Mouse (Mus musculus): ENCODE measurements at regions not wholly inside any gene's neighbourhood (a gene's known extent, or its start where the extent isn't known, plus 50 kb on each side); places are given as distances from the start of the nearest gene placed in this dataset.
"Not testable (repeated sequence)": the region's sequence is repeated elsewhere in the genome, so short reads cannot be mapped to it uniquely, and the experiment has no call there.

DNA sequence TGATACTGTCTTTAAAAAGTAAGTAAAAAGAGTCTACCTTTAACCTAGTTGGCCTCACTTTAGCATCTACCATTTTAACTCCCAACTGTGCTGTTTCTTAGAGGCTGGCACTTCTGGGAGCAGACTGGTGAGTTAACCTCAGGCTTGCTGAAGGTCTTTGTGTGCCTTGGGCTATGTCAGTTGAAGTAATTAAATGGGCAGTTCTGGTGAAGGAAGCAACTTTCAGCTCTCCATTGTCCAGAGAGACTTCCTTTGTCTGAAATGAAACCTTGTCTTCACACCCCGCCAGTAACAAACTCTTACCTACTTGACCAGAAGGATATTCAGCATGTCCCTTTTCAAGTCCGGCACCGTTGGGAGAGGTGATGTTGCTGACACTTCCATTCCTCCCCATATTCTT is 55.5 kb downstream of the Zfp281 start:
- in situ Hi-C loops (cut with MboI; ENCODE audit: low sequenced_read_pairs): no loop called here

DNA sequence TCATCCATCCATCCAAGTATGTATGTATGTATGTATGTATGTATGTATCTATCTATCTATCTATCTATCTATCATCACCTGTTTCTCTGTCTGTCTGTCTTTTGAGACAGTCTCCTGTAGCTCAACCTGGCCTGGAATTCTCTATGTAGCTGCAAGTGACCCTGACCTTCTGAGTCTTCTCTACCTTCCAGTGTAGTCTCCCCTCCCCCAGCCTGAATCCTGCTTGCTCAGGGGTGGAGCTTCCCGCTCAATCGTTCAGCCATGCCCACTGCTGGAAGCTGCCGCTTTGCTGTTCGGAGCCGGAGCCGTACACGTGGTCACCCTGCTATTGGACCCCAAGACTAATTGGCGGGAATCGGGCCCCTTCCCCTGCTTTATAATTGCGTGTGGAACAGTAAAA is 57.6 kb downstream of the Zfp281 start:
- in situ Hi-C loops (cut with MboI; ENCODE audit: low sequenced_read_pairs): not testable (repeated sequence)

DNA sequence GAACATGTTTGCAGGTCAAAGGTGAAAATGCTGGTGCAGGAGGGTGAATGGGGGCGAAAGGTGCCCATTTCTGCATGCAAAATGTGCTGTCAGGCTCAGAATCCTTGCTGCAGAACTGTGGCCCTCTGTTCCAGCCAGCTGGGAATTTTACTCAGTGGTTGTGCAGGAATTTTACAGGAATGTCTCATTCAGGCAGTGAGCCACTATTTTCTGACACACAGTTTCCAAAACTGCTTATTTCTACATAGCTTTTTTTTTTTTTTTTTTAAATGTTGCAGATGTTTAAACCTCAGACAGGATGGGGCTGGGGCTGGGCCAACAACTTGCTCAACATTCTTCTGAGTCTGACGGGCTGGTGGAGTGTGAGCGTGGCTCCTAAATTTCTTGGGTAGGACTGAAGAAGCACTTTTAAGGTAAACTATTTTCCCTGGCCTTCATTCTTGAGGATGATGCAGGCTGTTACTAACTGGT is 58.4 kb downstream of the Zfp281 start:
- in situ Hi-C loops (cut with MboI; ENCODE audit: low sequenced_read_pairs): no loop called here

DNA sequence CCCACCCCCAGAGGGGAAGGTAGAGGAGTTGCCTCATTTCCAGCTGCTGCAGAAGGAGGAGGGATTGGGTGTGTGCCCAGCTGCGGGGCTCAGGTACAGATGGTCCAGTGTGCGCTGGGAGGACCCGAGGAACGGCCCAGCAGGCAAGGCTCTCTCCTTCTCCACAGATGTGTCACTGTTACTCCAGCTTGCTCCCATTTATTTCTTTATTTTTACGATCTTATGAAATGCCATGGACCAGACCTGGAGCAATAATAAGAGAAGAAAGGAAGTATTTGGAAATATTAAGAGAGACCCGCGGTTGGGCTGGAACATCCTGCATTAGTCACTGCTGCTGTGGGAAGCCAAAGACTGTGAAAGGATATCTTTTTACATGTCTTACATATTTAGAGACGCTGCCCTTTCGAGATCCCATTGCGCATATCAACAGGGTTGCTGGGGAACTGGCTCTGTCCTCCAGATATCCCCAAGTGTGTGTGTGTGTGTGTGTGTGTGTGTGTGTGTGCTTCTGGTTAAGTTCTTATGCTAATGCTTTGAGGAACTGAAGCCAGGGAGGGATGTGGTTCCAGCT is 58.9 kb downstream of the Zfp281 start:
- in situ Hi-C loops (cut with MboI; ENCODE audit: low sequenced_read_pairs): no loop called here

DNA sequence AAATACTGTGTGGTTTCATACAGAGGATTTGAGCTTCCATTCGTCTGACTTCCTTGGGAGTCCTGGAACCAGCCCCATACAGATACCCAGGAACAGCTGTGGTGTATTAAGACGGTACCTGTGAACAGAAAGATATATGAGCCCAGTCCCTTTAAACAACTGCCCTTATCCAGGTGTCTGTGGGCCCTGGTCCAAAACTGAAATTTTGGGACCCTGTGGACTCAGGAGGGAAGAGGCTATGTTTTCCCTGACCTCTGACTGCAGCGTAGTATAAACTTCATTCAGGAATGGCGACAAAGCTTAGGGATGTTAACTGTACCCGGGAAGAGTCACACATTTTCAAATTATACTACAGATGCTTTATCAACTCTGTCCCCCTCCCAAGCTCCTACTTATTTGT is 59.8 kb downstream of the Zfp281 start:
- in situ Hi-C loops (cut with MboI; ENCODE audit: low sequenced_read_pairs): no loop called here

DNA sequence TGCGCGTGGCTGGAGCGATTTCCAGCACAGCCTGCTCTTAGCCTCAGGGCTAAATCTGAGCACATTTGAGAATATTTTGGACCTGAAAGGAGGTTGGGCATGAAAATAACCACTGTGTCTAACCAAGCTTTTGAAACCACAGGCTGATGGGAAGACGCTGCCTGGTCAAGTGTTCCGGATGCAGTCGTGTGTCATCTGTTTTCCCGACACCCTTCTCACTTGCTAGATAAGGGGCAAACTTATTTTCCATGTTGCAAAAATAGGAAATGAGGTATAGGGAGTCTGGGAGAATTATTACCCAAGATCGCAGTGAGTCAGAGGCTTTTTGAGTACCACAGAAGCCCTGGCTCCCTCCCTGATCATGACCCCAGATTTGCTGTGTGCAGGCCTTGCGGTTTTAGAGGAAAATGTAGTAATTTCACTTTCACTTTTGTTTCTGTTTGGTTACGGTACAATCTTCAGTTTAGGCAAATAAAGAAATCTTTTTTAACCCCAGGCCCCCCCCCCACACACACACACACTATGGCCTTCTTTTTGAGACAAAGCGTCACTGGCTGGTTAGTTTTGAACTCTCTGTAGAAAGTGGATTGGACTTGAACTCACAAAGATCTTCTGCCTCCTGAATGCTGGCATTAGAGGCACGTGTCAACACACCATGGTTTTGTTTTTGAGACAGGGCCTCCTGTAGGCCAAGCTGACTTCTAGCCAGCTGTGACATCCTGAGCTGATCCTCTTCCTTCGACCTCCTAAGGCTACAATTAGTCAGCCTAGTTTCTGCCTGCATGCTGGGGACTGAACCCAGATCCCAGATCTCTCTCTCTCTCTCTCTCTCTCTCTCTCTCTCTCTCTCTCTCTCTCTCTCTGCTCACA is 60.7 kb downstream of the Zfp281 start:
- in situ Hi-C loops (cut with MboI; ENCODE audit: low sequenced_read_pairs): no loop called here

DNA sequence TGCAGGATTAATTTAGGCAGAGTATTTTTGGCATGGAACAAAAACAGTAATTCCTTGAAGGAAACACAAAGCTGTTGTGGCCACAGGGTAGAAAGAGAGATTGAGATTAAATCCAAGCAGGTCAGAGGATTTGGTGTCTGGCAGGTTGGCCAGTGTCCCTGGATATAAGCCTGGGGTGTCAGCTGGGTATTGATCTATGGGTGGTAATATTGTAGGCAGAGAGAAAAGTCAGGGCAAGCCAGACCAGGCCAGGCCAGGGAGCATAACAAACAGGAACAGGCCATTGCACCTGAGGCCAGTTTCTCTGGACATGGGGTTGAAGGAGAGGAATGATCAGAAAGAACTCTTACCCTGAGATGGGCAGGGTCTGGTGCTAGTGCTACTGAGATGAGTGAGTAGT is 61.8 kb downstream of the Zfp281 start:
- in situ Hi-C loops (cut with MboI; ENCODE audit: low sequenced_read_pairs): no loop called here

DNA sequence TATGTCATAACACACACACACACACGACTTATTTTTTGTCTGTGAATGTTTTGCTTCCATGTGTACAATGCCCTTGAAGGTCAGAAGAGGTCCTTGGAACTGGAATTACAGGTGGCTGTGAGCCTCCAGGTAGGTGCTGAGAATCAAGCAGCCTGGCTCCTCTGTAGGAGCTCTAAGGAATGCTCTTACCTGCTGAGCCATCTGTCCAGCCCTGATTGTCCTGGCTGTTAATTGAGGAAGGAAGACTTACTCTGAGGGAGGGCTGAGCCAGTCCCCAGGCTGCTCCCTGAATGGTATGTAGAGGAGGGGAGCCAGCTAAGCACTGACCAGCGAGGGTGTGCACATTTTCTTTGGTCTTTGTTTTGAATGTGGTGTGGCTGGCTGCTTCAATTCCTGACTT is 65.4 kb downstream of the Zfp281 start:
- in situ Hi-C loops (cut with MboI; ENCODE audit: low sequenced_read_pairs): no loop called here

DNA sequence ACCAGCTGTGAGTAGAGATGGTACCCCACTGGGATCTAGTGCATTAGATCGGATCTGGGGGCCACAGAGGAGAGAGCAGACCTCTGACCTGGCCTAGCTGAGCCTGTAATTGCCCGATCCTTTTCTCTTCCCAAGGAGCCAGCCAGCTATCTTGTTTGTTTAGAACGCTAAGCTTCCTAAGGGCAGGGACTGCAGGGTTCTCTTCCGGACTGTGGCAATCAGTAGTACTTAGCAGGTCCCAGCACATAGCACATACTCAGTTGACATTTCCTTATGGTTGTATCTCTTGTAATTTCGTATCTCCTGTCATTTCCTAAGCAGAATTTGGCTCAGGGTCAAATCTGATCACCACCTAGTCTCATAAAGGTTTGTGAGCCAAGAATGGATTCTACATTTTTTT is 68.7 kb downstream of the Zfp281 start:
- in situ Hi-C loops (cut with MboI; ENCODE audit: low sequenced_read_pairs): no loop called here

DNA sequence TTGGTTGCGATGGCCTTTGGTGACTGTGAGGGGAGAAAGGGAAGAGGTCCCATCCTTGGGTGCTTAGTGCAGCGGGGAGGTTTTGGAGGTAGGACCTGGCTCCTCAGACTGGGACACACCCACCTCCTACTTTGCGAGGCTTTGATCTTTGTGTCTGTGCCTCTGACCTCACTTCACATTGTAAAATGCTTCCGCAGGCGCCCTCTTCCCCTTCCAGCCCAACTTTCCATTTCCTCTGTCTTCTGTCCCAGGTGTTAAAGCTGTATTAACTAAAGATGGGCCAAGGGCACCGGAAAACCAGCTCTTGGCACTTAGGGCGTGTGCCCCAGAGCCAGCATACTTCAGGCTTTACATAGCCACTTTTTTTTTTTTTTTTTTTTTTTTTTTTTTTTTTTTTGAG is 70.3 kb downstream of the Zfp281 start:
- in situ Hi-C loops (cut with MboI; ENCODE audit: low sequenced_read_pairs): no loop called here

DNA sequence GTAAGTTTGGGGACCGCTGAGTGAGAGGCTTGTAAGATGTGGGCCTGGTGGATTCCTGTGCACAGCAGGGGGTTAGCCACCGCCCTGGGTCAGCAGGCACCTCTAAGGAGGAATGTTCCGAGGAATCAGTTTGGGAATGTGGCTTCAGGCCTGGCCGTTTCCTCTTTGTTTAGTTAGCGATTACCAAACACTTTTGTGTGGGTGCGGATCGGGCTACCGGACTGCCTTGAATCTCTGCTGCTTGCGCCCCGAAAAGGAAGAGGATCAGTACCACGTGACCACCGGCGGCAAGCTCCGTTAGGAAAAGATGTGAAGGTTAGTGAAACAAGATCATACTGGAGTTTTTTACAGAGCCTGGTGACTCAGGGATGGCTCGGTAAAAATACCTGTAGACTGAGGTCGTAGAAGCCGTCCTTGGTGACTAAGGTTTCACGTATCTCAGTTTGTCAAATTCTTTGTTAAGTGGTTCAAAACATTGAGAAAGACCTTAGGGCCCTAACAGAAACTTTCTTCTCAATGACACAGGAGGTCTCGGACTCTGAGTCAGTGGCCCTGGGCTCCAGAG is 71.5 kb downstream of the Zfp281 start:
- in situ Hi-C loops (cut with MboI; ENCODE audit: low sequenced_read_pairs): no loop called here

DNA sequence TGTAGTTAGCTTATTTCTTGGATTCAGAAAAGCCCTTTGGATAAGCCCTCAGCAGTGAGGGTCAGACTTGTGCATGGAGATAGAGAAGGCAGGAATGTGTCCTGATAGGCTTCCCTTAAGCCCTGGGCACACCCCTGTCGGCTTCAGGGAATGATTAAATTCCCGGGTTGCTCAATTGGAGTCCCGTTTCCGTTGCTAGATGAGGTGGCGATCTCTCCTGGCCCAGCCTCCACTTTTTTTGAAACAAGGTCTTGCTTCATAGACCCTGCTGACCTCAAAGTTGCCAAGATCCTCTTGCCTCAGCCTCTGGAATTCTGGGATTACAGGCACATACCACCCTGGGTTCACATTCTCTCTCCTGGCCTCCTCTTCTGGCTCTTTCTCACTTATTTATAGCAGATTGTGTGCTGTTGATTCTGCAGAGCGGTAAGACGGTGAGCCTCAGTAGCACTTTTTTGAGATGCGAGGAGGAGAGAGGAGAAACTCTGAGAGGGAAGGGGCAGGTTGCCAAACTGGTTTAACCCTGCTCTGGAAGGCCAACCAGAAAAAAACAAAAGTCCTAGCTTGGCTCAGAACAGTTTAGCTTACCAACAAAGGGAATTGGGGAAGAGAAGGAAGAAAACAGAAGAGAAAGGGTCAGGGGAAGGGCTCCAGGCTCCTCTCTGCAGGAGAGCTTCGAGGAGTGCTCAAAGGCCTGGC is 73.9 kb downstream of the Zfp281 start:
- in situ Hi-C loops (cut with MboI; ENCODE audit: low sequenced_read_pairs): no loop called here

DNA sequence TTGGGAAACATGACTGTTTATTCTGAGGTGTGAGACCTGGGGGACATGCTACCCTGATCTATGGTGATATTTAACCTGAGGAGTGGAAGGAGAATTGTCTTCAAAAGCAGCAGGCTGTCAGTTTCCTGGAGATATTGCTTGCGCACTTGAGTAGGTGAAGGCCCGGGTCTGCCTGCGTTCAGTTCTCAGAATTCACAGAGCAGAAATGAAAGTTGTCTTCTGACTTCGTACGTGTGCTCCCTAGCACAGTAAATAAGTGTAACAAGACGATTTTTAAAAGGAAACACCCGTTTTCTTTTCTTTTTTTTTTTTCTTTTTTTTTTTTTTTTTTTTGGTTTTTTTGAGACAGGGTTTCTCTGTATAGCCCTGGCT is 74.4 kb downstream of the Zfp281 start:
- in situ Hi-C loops (cut with MboI; ENCODE audit: low sequenced_read_pairs): no loop called here

DNA sequence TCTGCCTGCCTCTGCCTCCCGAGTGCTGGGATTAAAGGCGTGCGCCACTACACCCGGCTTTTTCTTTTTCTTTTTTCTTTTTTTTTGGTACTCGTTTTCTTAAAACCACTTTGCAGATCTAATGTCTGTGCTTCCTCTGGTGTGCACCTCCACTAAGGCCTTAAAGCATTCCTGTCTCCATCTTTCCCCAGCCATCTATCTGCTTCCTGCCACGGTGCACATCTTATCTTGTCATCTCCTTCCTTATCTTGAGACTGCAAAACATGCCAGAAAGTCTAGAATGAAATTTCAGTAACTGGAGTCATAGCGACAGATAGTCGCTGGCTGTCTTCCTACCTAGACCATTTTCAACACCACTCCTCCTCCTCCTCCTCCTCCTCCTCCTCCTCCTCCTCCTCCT is 74.9 kb downstream of the Zfp281 start:
- in situ Hi-C loops (cut with MboI; ENCODE audit: low sequenced_read_pairs): no loop called here

DNA sequence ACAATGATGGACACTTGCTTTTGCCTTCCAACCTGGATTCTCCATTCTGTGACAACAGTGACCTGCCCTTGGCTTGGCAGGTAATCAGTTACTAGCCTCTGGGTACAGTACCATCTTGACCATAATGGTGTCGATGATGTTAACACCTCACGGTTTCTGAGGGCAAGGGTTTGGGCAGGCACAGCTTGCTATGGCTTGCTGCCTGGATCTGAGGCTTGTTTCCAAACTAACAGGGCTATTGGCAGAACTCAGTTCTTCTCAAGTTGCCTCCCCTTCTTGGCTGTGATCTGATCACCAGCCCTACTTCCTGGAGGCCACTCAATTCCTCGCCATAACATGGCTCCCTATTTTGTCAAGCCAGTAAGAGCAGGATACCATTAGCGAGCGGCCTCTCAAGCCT is 79.4 kb downstream of the Zfp281 start:
- in situ Hi-C loops (cut with MboI; ENCODE audit: low sequenced_read_pairs): no loop called here

DNA sequence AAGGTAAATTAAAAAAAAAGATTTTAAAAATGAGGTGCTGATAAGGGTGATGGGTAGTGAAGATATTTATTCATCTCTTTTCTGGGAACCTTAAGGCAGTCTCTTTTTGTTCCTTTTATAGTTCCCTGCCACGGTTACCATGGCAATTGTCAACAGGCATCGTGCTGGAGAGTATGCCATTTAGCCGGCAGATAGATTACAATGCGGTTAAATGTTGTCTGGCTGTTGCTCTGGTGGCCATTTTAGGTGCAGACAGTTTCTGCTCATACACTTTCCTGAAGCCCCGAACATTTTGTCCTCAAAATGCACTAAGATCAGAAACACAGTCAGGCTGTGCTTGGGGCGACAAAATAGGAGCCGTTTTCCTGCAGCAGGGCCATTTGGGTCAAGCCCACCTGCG is 81.8 kb downstream of the Zfp281 start:
- in situ Hi-C loops (cut with MboI; ENCODE audit: low sequenced_read_pairs): no loop called here

DNA sequence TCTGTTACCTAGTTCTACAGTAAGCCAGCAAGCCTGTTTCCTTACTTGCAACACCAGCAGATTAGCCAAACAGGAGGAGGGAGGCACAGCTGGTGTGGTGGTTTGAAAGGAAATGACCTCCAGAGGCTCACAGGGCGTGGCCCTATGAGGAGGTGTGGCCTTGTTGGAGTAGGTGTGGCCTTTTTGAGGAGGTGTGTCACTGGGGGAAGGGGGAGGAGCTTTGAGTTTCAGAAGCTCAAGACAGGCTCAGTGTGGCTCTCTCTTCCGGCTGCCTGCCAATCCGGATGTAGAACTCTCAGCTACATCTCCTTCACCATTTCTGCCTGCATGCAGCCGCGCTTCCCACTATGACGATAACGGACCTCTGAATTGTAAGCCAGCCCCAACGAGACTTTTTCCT is 82.7 kb downstream of the Zfp281 start:
- in situ Hi-C loops (cut with MboI; ENCODE audit: low sequenced_read_pairs): no loop called here

DNA sequence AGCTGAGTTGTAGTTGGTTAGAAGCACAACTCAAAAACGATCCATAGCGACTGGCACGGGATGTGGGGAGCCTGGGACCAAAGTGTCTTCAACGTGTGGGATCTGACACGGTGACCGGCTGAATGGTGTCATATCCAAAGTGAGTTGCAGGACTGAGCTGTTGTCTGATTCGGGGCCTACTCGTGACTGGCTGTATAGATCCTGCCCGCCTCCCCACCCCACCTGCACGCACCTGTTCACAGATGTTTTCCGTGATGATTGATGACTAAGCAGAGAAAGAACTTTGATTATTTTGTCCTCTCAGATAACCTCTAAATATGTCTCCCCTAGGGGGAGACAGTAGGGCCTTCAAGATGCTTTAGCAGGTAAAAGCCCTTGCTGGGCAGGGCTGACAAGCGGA is 83.2 kb downstream of the Zfp281 start:
- in situ Hi-C loops (cut with MboI; ENCODE audit: low sequenced_read_pairs): no loop called here

DNA sequence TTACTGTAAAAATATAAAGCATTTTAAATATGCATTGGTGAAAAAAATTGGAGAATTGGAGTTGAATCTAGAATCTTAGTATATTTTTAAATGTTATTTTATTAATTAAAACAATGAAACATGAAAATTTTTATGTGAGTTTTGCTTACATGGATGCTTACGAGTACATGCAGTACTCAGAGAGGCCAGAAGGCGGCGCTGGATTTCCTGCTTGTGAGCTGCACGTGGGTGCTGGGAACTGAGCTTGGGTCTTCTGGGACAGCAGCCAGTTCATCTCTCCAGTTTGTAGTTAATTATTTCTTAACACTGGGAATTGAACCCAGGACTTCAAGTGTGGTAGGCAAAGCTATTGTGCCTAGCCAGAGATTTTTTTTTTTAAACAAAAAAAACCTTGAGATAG is 85.5 kb downstream of the Zfp281 start:
- in situ Hi-C loops (cut with MboI; ENCODE audit: low sequenced_read_pairs): no loop called here

DNA sequence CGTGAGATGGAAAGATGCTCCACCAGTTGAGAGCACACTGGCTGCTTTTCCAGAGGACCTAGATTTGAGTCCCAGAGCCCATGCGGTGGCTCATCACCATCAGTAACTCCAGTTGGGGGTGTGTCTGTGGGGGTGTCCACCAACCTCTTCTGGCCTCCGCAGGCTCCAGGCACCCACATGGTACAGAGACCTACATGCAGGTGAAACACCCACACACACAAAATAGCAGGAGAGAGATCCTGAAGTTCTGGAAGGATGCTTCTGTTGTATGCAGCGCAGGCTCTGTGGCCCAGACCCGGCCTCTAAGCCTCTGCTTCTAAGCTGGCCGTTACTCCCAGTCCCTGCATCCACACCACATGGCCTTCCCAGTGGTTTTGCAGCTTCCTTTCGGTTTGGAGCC is 86.5 kb downstream of the Zfp281 start:
- in situ Hi-C loops (cut with MboI; ENCODE audit: low sequenced_read_pairs): no loop called here

DNA sequence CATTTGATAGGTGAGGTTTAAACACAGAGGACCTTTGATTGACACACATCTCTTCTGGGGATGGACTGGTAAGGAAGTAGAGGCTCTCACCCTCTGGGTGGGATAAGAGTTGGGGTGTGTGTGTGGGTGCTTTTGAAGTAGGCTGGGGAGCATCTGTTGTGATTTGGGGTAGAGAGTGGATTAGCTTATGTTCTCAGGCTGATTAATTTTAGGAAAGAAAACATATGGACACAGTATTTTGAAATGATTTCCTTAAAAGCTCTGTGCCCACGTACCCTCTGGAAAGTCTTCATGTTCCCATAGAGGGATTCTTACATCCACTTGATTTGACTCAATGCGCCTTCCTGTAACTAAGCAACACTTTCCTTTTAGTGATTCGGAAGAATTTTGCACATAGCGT is 89.4 kb downstream of the Zfp281 start:
- in situ Hi-C loops (cut with MboI; ENCODE audit: low sequenced_read_pairs): no loop called here

DNA sequence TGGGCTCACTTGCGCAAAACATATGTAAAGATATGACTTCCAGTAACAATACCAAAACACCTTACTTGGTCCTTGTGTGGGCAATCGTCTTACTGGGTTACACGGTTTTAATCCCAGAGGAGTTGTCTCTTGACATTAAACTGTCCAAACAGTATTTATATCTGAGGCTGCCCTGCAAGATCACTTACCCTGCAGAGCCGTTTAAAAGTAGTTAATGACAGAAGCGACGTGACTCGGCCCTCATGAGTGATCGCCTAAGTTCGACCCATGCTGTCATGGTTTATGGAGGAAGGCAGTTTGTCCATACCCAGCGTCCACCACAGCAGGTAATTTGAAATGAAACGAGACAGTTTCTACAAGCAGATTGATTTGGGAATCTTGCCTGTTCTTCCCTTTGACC is 90.3 kb downstream of the Zfp281 start:
- in situ Hi-C loops (cut with MboI; ENCODE audit: low sequenced_read_pairs): no loop called here

Measured in CH12F3 (cell line).